Mouse (Mus musculus) hindbrain, postnatal 0 days (tissue): ENCODE measurements around the gene Calr3. TPM values are rescaled to one million over a fixed set of nuclear protein-coding genes. Genes with fewer than 3 reads are reported as not detected.
A peak's percentile ranks its signal among the peaks of the same experiment; 100 is the strongest.

ENCODE experiments used
- ATAC-seq: fragments of 200-750 bp; cut with Nextera tagmentation; 2 replicates; pipeline ENCODE4 v1.8.0; 2017; ENCODE audit warnings: mild to moderate bottlenecking, moderate TSS enrichment, moderate library complexity
- DNase-seq: peaks from one replicate; pipeline ENCODE4 v3.0.0-alpha.2; 2015; ENCODE audit warnings: low spot score
- H3K27ac ChIP-seq: fragments of 300-500 bp; sonication (generic); 2 replicates; pipeline ENCODE4 v1.5.1; 2014; ENCODE audit warnings: mild to moderate bottlenecking
- H3K27me3 ChIP-seq: fragments of 300-500 bp; sonication (generic); 2 replicates; pipeline ENCODE4 v1.6.1; 2014; ENCODE audit warnings: low read length, mixed read lengths; ENCODE audit not compliant: insufficient read depth
- H3K36me3 ChIP-seq: fragments of 300-500 bp; sonication (generic); 2 replicates; pipeline ENCODE4 v1.6.1; 2014; ENCODE audit warnings: low read length, mixed read lengths; ENCODE audit not compliant: insufficient read depth
- H3K4me1 ChIP-seq: fragments of 300-500 bp; sonication (generic); 2 replicates; pipeline ENCODE4 v1.6.1; 2014; ENCODE audit warnings: antibody characterized with exemption, low read length, mixed read lengths; ENCODE audit not compliant: insufficient read depth
- H3K4me2 ChIP-seq: fragments of 300-500 bp; sonication (generic); 2 replicates; pipeline ENCODE4 v1.6.1; 2014; ENCODE audit warnings: low read depth, mild to moderate bottlenecking, low read length, moderate library complexity, mixed read lengths
- H3K4me3 ChIP-seq: fragments of 300-500 bp; sonication (generic); 2 replicates; pipeline ENCODE4 v1.5.1; 2014; ENCODE audit warnings: low read length
- H3K9ac ChIP-seq: fragments of 300-500 bp; sonication (generic); replicated peaks from 2 replicates; pipeline ENCODE4 v1.6.1; 2014; ENCODE audit warnings: mild to moderate bottlenecking, low read length, moderate library complexity, mixed read lengths
- H3K9me3 ChIP-seq: fragments of 300-500 bp; sonication (generic); 2 replicates; pipeline ENCODE4 v1.6.1; 2016; ENCODE audit warnings: low read length, mixed read lengths
- CTCF ChIP-seq: IDR thresholded peaks from 2 replicates; pipeline ENCODE4 v1.5.1; 2016; ENCODE audit warnings: antibody characterized with exemption, control low read depth, low read depth
- WGBS: fragments of 180-500 bp; shearing (Covaris S2); extraction: QIAGEN DNeasy Blood & Tissue Kit; methylation state at CpG from one replicate; pipeline ENCODE4 v1.1.7; 2014; 5-methylcytosine and 5-hydroxymethylcytosine counted together
- microRNA-seq, 2 experiments: library from miRNA; unstranded; fragments of <30 nt; microRNA quantifications; one replicate each; pipeline ENCODE4; 2016
- polyA plus RNA-seq: library from polyadenylated mRNA; unstranded; fragments of >200 nt; fragmentation: Nextera tagmentation; extraction: Ambion mirVana; gene quantifications from 2 replicates; pipeline ENCODE4 v1.2.1, GENCODE M21; 2015
- total RNA-seq: library from RNA; depleted of rRNA; stranded (reverse); fragments of >200 nt; gene quantifications from 2 replicates; pipeline ENCODE4 v1.2.3, GENCODE M21; 2014; rRNA removed

Gene Calr3
- total and polyA plus RNA-seq, 2 experiments from 2014 or later = 0.42 to 1.4 TPM

DNA sequence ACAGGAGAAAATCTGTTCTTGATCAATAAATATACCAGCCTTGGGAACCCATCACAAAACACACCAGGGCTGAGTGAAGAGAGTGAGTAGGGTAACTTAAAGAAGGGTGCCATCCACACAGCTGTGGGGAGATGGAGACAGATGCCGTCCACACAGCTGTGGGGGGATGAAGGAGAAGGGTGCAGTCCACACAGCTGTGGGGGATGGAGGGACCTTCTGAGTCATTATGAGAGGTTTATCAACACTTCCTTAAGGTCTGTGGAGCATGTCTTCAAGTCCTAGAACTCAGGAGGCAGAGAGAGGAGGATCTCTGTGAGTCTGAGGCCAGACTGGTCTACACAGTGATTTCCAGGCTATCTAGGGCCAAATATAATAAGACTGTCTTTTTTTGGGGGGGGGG lies 42.3 kb downstream of the Calr3 start:
- 88% methylated on average over 1 of the region's 1 CpGs for WGBS
- H3K9ac ChIP-seq = no peak overlapping the region
- H3K36me3 ChIP-seq = peaks cover 15% of the 10 kb centered on the region
- H3K27me3 ChIP-seq = no peaks in the 10 kb centered on the region
- no peak overlapping the region for H3K4me3 ChIP-seq
- H3K4me1 ChIP-seq = no peaks in the 10 kb centered on the region
- no peak overlapping the region for H3K27ac ChIP-seq
- no peaks in the 10 kb centered on the region for H3K9me3 ChIP-seq
- DNase-seq (no peak), ATAC-seq (no peak)
- TF ChIP-seq CTCF = no peak
- no peak overlapping the region for H3K4me2 ChIP-seq

- Histone ChIP-seq H3K27ac (no peak overlapping the region), H3K9ac (no peak overlapping the region), H3K4me1 (no peaks in the 10 kb centered on the region), H3K36me3 (peaks cover 93% of the 10 kb centered on the region), H3K4me3 (no peak overlapping the region), H3K4me2 (no peak overlapping the region), H3K27me3 (no peaks in the 10 kb centered on the region), H3K9me3 (no peaks in the 10 kb centered on the region)
- ATAC-seq = no peak
- 92% methylated on average over 2 of the region's 2 CpGs for WGBS
- no peak for TF ChIP-seq CTCF
- DNase-seq = no peak
These were observed 57.9 kb downstream of the Calr3 start for GRCm38 (mm10) chr8:72385737-72386136.

DNA sequence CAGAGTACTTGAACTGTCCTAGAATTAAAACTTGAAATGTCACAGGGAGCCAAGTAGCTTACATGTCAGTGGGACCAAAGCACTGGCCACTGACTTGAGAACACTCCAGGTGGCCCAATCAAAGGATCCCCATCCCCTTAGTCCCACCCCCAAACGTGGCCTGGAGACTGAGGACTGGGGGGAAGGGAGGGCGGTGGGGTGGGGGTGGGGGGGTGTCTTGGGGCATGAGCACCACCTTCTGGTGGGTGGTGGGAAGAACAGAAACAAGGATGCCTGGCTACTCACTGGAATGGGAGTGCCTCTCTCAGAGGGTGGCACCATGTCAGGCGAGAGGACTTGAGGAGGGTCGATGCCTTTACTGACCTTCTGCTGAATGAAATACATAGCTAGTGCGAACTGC lies 61.3 kb downstream of the Calr3 start:
- no peak overlapping the region for H3K9ac ChIP-seq
- no peak overlapping the region for H3K27ac ChIP-seq
- H3K4me3 ChIP-seq = no peak overlapping the region
- peaks cover 92% of the 10 kb centered on the region for H3K36me3 ChIP-seq
- no peak overlapping the region for H3K4me2 ChIP-seq
- ATAC-seq (peak; percentile 61), DNase-seq (peak; percentile 12)
- no peaks in the 10 kb centered on the region for H3K27me3 ChIP-seq
- TF ChIP-seq CTCF = peak; percentile 44; the same call in 1 of the 2 replicates
- H3K4me1 ChIP-seq = no peaks in the 10 kb centered on the region
- 54% methylated on average over 5 of the region's 5 CpGs for WGBS
- no peaks in the 10 kb centered on the region for H3K9me3 ChIP-seq

GRCm38 (mm10) chr8:72380656-72381055 lies 63.0 kb downstream of the Calr3 start:
- H3K4me1 ChIP-seq = no peaks in the 10 kb centered on the region
- 87% methylated on average over 8 of the region's 8 CpGs for WGBS
- no peak overlapping the region for H3K4me3 ChIP-seq
- H3K27me3 ChIP-seq = no peaks in the 10 kb centered on the region
- DNase-seq (no peak), ATAC-seq (no peak)
- H3K9ac ChIP-seq = no peak overlapping the region
- no peak for TF ChIP-seq CTCF
- H3K9me3 ChIP-seq = no peaks in the 10 kb centered on the region
- H3K36me3 ChIP-seq = peaks cover 88% of the 10 kb centered on the region
- H3K27ac ChIP-seq = no peak overlapping the region
- no peak overlapping the region for H3K4me2 ChIP-seq

DNA sequence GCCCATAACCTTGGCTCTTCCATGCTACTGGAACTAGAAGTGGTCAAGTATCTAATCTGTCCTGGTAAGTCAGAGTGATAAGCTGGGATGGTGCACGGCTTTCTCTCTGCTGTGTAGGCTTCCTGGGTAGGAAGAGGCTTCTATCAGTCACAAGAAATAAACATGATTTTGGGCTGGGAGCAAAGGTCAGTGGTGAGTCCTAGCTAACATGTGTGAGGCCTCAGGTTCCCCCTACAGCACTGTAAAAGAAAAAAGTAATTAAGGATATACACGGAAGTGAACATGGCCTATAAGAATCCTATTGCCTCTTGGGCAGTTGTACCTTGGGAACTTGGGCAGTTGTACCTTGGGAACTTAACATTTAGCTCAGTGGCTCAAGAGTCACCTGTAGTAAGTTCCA lies 66.8 kb downstream of the Calr3 start:
- DNase-seq (no peak), ATAC-seq (no peak)
- no peak for TF ChIP-seq CTCF
- H3K4me2 ChIP-seq = no peak overlapping the region
- WGBS = 95% methylated on average over 2 of the region's 2 CpGs
- no peak overlapping the region for H3K27ac ChIP-seq
- no peak overlapping the region for H3K9ac ChIP-seq
- H3K9me3 ChIP-seq = no peaks in the 10 kb centered on the region
- no peak overlapping the region for H3K4me3 ChIP-seq
- H3K36me3 ChIP-seq = peaks cover 83% of the 10 kb centered on the region
- no peaks in the 10 kb centered on the region for H3K4me1 ChIP-seq
- no peaks in the 10 kb centered on the region for H3K27me3 ChIP-seq

DNA sequence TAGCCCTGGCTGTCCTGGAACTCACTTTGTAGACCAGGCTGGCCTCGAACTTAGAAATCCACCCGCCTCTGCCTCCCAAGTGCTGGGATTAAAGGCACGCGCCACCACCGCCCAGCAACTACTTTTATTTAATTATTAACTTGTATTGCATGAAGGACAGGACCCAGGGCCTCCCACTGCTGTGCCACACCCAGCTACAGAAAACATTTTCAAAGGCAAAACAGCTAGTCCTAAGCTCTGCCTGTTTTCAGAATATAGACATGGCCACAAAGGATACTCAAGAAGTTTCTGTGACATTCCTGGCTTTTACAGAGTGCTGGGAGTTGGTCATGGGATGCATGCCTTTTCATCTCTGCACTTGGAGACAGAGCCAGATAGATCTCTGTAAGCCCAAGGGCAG lies 67.4 kb downstream of the Calr3 start:
- H3K36me3 ChIP-seq = peaks cover 83% of the 10 kb centered on the region
- no peaks in the 10 kb centered on the region for H3K27me3 ChIP-seq
- 89% methylated on average over 5 of the region's 5 CpGs for WGBS
- no peak for TF ChIP-seq CTCF
- H3K4me1 ChIP-seq = no peaks in the 10 kb centered on the region
- H3K4me3 ChIP-seq = no peak overlapping the region
- no peaks in the 10 kb centered on the region for H3K9me3 ChIP-seq
- no peak overlapping the region for H3K27ac ChIP-seq
- DNase-seq (no peak), ATAC-seq (no peak)
- H3K9ac ChIP-seq = no peak overlapping the region
- H3K4me2 ChIP-seq = no peak overlapping the region

DNA sequence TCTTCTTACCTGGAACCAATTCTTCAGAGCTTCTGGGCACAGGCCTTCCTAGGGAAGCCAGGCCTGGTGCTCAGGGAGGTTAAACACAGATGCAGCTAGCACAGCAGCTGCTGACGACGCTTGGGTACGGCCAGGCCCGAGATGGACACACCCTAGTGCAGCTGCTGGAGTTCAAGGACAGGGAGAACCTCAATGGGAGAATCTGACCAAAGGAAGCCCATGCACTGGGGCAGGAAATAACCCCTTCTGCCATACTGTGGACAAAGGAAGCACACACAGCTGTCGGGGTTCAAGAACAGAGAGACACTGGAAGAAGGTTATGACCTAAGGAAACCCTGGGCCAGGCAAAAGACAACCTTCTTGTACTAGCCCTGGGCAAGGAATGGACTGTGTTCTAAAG lies 68.5 kb downstream of the Calr3 start:
- ATAC-seq = no peak

More for the DNA sequence above, 68.5 kb downstream of the Calr3 start:
- Histone ChIP-seq H3K4me2 (no peak overlapping the region), H3K27ac (no peak overlapping the region), H3K9ac (no peak overlapping the region), H3K4me1 (no peaks in the 10 kb centered on the region), H3K4me3 (no peak overlapping the region), H3K9me3 (no peaks in the 10 kb centered on the region), H3K36me3 (peaks cover 82% of the 10 kb centered on the region), H3K27me3 (no peaks in the 10 kb centered on the region)
- no peak for DNase-seq
- WGBS = 87% methylated on average over 5 of the region's 5 CpGs
- TF ChIP-seq CTCF = no peak

Small RNA genes lying within 50 kb of the gene (microRNA-seq; reads per million reads assigned to microRNA genes)
- 1.4 to 2.5 reads per million in 2 experiments for gene Mir7068

Other genes with a start within 250 kb of the Calr3 start
- not detected in 2 replicates for gene Cib3, start 231.0 kb downstream of the Calr3 start, total RNA-seq
- not detected in 2 replicates for gene Cib3, start 231.0 kb downstream of the Calr3 start, polyA plus RNA-seq
- gene Gm11034, start 230.2 kb downstream of the Calr3 start, total RNA-seq = not detected in 2 replicates
- gene Gm11034, start 230.2 kb downstream of the Calr3 start, polyA plus RNA-seq = not detected in 2 replicates
- gene Fam32a, start 224.1 kb downstream of the Calr3 start, total RNA-seq = 90.0 and 94.7 TPM in 2 replicates
- gene Fam32a, start 224.1 kb downstream of the Calr3 start, polyA plus RNA-seq = 78.9 and 83.2 TPM in 2 replicates
- 76.8 and 81.3 TPM in 2 replicates for gene Ap1m1, start 203.9 kb downstream of the Calr3 start, total RNA-seq
- gene Ap1m1, start 203.9 kb downstream of the Calr3 start, polyA plus RNA-seq = 197 and 216 TPM in 2 replicates
- 0.36 and 1.5 TPM in 2 replicates for gene Gm10282, start 138.6 kb downstream of the Calr3 start, total RNA-seq
- 11.7 and 12.3 TPM in 2 replicates for gene Gm10282, start 138.6 kb downstream of the Calr3 start, polyA plus RNA-seq
- 4.3 and 8.2 TPM in 2 replicates for gene Klf2, start 124.8 kb downstream of the Calr3 start, total RNA-seq
- gene Klf2, start 124.8 kb downstream of the Calr3 start, polyA plus RNA-seq = 8.8 and 9.9 TPM in 2 replicates
- 49.6 and 66.0 TPM in 2 replicates for gene Eps15l1, start 22.4 kb downstream of the Calr3 start, total RNA-seq
- gene Eps15l1, start 22.4 kb downstream of the Calr3 start, polyA plus RNA-seq = 43.4 and 45.5 TPM in 2 replicates
- 8.6 and 11.3 TPM in 2 replicates for gene 1700030K09Rik, start within 50 bp of the Calr3 start, total RNA-seq
- 13.1 and 13.2 TPM in 2 replicates for gene 1700030K09Rik, start within 50 bp of the Calr3 start, polyA plus RNA-seq
- 27.0 and 90.6 TPM in 2 replicates for gene Cherp, start 31.4 kb upstream of the Calr3 start, total RNA-seq
- 37.3 and 40.3 TPM in 2 replicates for gene Cherp, start 31.4 kb upstream of the Calr3 start, polyA plus RNA-seq
- gene Slc35e1, start 48.7 kb upstream of the Calr3 start, total RNA-seq = 57.3 and 65.8 TPM in 2 replicates
- gene Slc35e1, start 48.7 kb upstream of the Calr3 start, polyA plus RNA-seq = 12.5 and 12.9 TPM in 2 replicates
- 12.4 and 15.2 TPM in 2 replicates for gene Med26, start 104.4 kb upstream of the Calr3 start, total RNA-seq
- gene Med26, start 104.4 kb upstream of the Calr3 start, polyA plus RNA-seq = 14.0 and 15.5 TPM in 2 replicates
- gene Smim7, start 127.2 kb upstream of the Calr3 start, total RNA-seq = 94.4 and 106 TPM in 2 replicates
- gene Smim7, start 127.2 kb upstream of the Calr3 start, polyA plus RNA-seq = 143 and 154 TPM in 2 replicates
- 63.4 and 71.8 TPM in 2 replicates for gene Tmem38a, start 128.2 kb upstream of the Calr3 start, total RNA-seq
- gene Tmem38a, start 128.2 kb upstream of the Calr3 start, polyA plus RNA-seq = 42.4 and 47.7 TPM in 2 replicates
- gene Nwd1, start 202.8 kb upstream of the Calr3 start, total RNA-seq = 42.1 and 50.7 TPM in 2 replicates
- gene Nwd1, start 202.8 kb upstream of the Calr3 start, polyA plus RNA-seq = 2.9 and 3.1 TPM in 2 replicates